Mouse (Mus musculus) kidney, postnatal 0 days (tissue): Measurements from ENCODE around the gene Pmepa1. TPM values are rescaled to one million over a fixed set of nuclear protein-coding genes. Genes with fewer than 3 reads are reported as not detected.

ENCODE experiments used
- ATAC-seq: fragments of 200-750 bp; cut with Nextera tagmentation; replicated peaks from 2 replicates; pipeline ENCODE4 v1.8.0; 2017; ENCODE audit warnings: low read depth, moderate number of reproducible peaks, moderate TSS enrichment, moderate library complexity; ENCODE audit not compliant: low FRiP score
- DNase-seq: peaks from one replicate; pipeline ENCODE4 v3.0.0-alpha.2; 2016; ENCODE audit warnings: low spot score
- H3K27ac ChIP-seq: fragments of 300-500 bp; sonication (generic); 2 replicates; pipeline ENCODE4 v1.5.1; 2014; ENCODE audit warnings: mild to moderate bottlenecking
- H3K27me3 ChIP-seq: fragments of 300-500 bp; sonication (generic); 2 replicates; pipeline ENCODE4 v1.6.1; 2014; ENCODE audit warnings: low read length, mixed read lengths; ENCODE audit not compliant: insufficient read depth
- H3K36me3 ChIP-seq: fragments of 300-500 bp; sonication (generic); 2 replicates; pipeline ENCODE4 v1.6.1; 2014; ENCODE audit warnings: low read length, mixed read lengths; ENCODE audit not compliant: insufficient read depth
- H3K4me1 ChIP-seq: fragments of 300-500 bp; sonication (generic); replicated peaks from 2 replicates; pipeline ENCODE4 v1.6.1; 2014; ENCODE audit warnings: antibody characterized with exemption, low read length, mixed read lengths; ENCODE audit not compliant: insufficient read depth
- H3K4me2 ChIP-seq: fragments of 300-500 bp; sonication (generic); 2 replicates; pipeline ENCODE4 v1.6.1; 2014; ENCODE audit warnings: mild to moderate bottlenecking, low read length, moderate library complexity, mixed read lengths
- H3K4me3 ChIP-seq: fragments of 300-500 bp; sonication (generic); replicated peaks from 2 replicates; pipeline ENCODE4 v1.5.1; 2014; ENCODE audit warnings: low read depth, low read length
- H3K9ac ChIP-seq: fragments of 300-500 bp; sonication (generic); 2 replicates; pipeline ENCODE4 v1.6.1; 2014; ENCODE audit warnings: low read depth, low read length
- H3K9me3 ChIP-seq: fragments of 300-500 bp; sonication (generic); replicated peaks from 2 replicates; pipeline ENCODE4 v1.6.1; 2016; ENCODE audit warnings: low read length, inconsistent platforms, mixed read lengths
- CTCF ChIP-seq: IDR thresholded peaks from 2 replicates; pipeline ENCODE4 v1.5.1; 2016; ENCODE audit warnings: antibody characterized with exemption, low read depth, mild to moderate bottlenecking, moderate library complexity
- WGBS: fragments of 180-500 bp; shearing (Covaris S2); extraction: QIAGEN DNeasy Blood & Tissue Kit; methylation state at CpG from one replicate; pipeline ENCODE4 v1.1.7; 2014; 5-methylcytosine and 5-hydroxymethylcytosine counted together
- polyA plus RNA-seq: library from polyadenylated mRNA; unstranded; fragments of >200 nt; fragmentation: Nextera tagmentation; extraction: Ambion mirVana; gene quantifications from 2 replicates; pipeline ENCODE4 v1.2.1, GENCODE M21; 2015

Gene Pmepa1
- polyA plus RNA-seq, 1 experiment from 2014 or later: 5.8 TPM

DNA sequence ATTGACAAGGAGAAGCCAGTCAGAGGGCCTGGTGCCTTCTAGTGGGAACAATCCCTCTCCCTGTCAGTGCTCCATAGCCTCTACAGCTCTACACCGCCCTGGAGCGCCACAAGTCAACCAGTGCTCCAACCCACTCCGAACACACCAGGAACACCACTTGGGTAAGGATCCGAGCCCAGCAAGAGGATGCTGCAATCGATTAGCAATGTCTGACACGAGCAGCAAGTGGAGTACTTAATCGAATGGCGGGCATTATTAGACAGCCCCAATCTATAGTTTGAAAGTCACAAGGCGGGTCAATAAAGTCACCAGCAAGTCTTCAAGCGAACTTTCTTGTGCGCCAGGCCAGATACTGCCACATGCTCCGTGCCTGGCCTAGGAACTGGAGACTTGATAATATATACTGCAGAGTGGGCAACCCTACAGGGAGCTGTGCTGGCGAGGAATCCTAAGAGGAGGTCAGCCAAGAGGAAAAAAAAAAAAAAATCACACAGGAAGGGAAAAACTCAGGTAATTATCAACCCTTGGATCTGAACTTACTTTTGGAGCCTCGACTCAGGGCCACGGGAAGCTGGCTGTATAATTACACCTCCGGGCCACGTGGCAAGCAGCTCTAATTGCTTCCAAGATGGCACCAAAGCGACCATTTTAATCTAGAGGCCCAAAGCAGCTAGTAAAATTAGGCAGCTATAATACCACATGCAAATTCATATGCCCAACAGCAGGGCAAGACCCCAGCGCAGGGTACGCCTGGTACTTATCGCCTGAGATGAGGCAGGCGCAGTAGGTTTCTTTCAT lies 10.7 kb downstream of the Pmepa1 start:
- 80% methylated on average over 22 of the region's 22 CpGs for whole genome bisulfite sequencing
- ATAC-seq: no peak
- H3K27ac ChIP-seq: no peak overlapping the region

DNA sequence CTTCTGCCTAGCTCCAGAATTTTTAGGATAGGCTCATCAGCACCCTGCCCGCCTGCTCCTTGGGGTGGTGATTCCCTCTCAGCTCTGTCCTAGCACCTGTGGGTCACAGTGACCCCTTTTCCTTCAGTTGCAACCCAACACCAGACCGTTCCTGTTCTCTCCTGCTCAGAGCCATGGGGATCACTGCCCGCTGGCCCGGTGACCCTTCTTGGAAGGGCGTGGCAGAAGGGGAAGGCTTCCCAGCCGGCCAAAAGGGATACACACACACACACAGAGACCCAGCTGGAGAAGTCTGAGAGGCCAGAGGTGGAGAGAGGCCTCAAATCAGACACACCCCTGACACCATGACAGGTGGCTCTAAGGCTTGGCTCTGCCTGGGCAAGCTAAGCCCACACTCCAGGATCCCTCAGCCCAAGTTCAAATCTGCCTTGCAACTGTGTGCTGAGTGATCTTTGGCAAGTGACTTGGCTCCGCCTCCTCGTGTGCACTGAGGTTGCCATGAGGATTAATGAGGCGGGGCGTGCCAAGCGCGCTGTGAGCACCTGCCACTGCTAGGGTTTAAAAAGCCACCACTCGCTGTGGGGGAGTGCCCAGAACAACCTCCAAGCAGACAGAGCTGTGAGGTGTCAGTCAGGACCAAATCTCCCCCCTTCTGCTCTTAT lies 11.7 kb downstream of the Pmepa1 start:
- peak; percentile 77 for DNase-seq
- H3K9ac ChIP-seq: no peak overlapping the region
- no peak overlapping the region for H3K4me2 ChIP-seq
- ATAC-seq: peak; percentile 53
- H3K27me3 ChIP-seq: no peaks in the 10 kb centered on the region
- no peak for TF ChIP-seq CTCF
- peaks cover 48% of the 10 kb centered on the region for H3K4me1 ChIP-seq
- 24% methylated on average over 13 of the region's 13 CpGs for WGBS
- H3K4me3 ChIP-seq: no peak overlapping the region
- H3K36me3 ChIP-seq: no peaks in the 10 kb centered on the region
- H3K9me3 ChIP-seq: no peaks in the 10 kb centered on the region
- H3K27ac ChIP-seq: peak overlapping the region; percentile 77; the same call in 1 of the 2 replicates

More for the DNA sequence above, 10.7 kb downstream of the Pmepa1 start:
- DNase-seq: no peak
- H3K36me3 ChIP-seq: no peaks in the 10 kb centered on the region
- H3K9me3 ChIP-seq: no peaks in the 10 kb centered on the region
- peaks cover 51% of the 10 kb centered on the region for H3K4me1 ChIP-seq
- H3K27me3 ChIP-seq: no peaks in the 10 kb centered on the region
- TF ChIP-seq CTCF: no peak
- H3K4me2 ChIP-seq: no peak overlapping the region
- no peak overlapping the region for H3K4me3 ChIP-seq
- no peak overlapping the region for H3K9ac ChIP-seq

DNA sequence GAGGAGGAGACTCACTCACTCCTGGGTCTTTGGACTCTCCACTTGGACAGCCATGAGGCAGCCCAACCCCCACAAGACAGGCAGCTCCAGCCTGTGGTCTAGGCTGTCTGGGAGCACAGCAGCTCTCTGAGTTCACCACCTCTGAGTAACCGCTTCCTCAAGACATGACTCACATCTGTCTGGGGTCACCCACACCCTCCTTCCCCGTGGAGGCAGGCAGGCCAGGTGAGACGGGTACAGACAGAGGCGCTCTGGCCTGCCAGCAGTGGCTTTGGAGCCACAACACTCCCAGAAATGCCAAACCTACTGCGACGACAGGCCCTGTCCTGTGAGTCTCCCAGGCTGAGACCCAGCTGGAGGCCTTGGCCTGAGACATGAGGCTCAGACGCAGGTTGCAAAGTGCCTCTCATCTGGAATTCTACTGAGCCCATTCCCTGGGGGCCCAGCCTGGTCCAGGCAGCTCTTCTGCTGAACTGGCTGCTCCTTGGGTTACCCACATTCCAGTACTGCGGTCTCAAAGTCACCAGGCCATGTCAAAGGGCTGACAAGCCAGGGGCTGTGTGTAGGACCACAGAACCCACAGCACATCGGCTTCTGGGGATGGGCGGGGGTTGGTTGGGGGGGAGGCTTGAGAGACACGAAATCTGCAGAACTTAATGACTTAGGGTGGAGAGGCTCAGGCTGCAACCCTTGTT lies 12.6 kb downstream of the Pmepa1 start:
- H3K27ac ChIP-seq: peak overlapping the region; percentile 77
- no peak for DNase-seq
- 37% methylated on average over 11 of the region's 11 CpGs for WGBS

DNA sequence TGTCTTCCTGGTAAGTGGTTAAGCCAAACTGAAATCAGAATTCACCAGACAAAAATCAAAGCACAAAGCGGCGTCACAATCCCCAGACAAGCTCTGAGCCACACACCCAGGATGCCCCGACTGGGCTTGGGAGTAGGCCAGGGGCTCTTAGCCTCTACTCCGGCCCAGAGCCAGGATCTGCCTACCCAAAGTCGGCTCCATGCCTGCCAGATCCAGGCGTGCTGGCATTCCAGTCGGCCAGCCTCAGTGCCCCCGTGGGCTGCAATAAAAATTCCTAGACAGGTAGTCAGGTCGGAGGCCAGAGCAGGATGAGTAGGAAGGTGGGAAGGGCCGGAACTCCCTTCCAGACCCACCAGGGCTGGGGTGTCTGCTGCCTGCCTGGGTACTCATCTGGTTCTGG lies 14.8 kb downstream of the Pmepa1 start:
- Histone ChIP-seq H3K4me2 (no peak overlapping the region), H3K9me3 (no peaks in the 10 kb centered on the region), H3K4me3 (no peak overlapping the region), H3K4me1 (peaks cover 40% of the 10 kb centered on the region), H3K36me3 (no peaks in the 10 kb centered on the region), H3K27me3 (no peaks in the 10 kb centered on the region), H3K9ac (no peak overlapping the region), H3K27ac (0 out of 2 replicates have a peak overlapping the region, but pooled peaks have one; percentile 10)
- no peak for DNase-seq
- ATAC-seq: no peak
- no peak for TF ChIP-seq CTCF
- 56% methylated on average over 10 of the region's 10 CpGs for WGBS

More for the DNA sequence above, 12.6 kb downstream of the Pmepa1 start:
- ATAC-seq: peak; percentile 74
- TF ChIP-seq CTCF: no peak
- H3K9ac ChIP-seq: no peak overlapping the region
- no peak overlapping the region for H3K4me2 ChIP-seq
- H3K9me3 ChIP-seq: no peaks in the 10 kb centered on the region
- H3K27me3 ChIP-seq: no peaks in the 10 kb centered on the region
- H3K4me3 ChIP-seq: no peak overlapping the region
- H3K4me1 ChIP-seq: peaks cover 48% of the 10 kb centered on the region
- no peaks in the 10 kb centered on the region for H3K36me3 ChIP-seq

DNA sequence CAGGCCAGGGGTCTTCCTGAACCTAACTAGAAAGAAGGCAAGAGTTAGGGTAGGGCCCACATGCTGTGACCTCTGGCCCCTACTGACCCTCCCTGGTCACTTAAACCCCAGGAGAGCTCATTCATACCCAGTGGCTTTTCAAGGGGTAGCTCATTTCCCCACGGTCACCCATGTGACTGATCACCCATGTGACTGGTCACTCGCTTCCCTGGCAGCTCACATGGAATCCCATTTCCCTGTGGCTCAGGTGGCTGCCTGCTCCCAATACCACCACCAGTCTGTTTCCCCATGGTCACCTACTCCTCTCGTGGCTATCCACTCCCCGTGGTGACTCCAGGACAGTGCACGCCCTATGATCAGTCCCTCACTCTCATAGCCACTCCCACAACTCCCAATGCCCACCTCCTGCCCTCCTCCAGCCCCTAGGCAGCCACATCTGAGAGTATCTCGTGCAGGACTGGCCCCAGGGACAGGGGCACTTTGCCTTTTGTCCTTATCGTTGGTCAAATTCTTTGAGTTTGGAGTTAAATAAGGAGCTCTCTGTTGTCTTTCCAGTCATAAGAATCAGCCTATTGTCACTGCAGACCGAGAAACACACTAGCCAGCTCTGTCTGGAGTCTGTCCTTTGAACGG lies 17.8 kb downstream of the Pmepa1 start:
- ATAC-seq: peak; percentile 14; the same call in 1 of the 2 replicates
- no peaks in the 10 kb centered on the region for H3K9me3 ChIP-seq
- no peak overlapping the region for H3K4me2 ChIP-seq
- DNase-seq: no peak
- no peak overlapping the region for H3K9ac ChIP-seq
- H3K4me3 ChIP-seq: no peak overlapping the region
- H3K36me3 ChIP-seq: no peaks in the 10 kb centered on the region
- no peaks in the 10 kb centered on the region for H3K27me3 ChIP-seq
- no peak overlapping the region for H3K27ac ChIP-seq
- WGBS: 52% methylated on average over 9 of the region's 9 CpGs
- TF ChIP-seq CTCF: no peak
- H3K4me1 ChIP-seq: peaks cover 28% of the 10 kb centered on the region

DNA sequence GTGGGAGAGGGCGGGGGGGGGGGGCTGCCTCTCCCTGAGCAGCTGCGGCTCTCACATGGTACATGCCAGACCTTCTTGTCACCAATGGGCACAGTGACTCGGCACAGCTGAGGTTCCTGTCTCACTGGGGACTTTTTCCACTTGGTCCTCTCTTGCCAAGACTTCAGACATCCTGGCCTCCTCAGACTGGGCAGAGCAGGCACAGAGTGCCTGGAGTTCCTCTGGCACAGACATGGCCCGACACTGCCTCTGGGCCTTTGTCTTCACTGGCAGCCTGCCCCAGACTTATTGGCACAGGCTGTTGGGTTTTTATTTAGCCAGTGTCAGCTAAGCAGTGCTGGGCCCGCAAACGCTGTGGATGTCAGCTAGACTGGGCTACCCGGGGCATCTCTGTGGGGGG lies 18.7 kb downstream of the Pmepa1 start:
- H3K27me3 ChIP-seq: no peaks in the 10 kb centered on the region
- WGBS: 64% methylated on average over 6 of the region's 7 CpGs
- no peaks in the 10 kb centered on the region for H3K9me3 ChIP-seq
- no peaks in the 10 kb centered on the region for H3K36me3 ChIP-seq
- H3K4me2 ChIP-seq: no peak overlapping the region
- no peak for TF ChIP-seq CTCF
- H3K4me3 ChIP-seq: no peak overlapping the region
- H3K27ac ChIP-seq: no peak overlapping the region; the same call in 1 of the 2 replicates
- DNase-seq (no peak), ATAC-seq (no peak)
- H3K4me1 ChIP-seq: peaks cover 35% of the 10 kb centered on the region
- no peak overlapping the region for H3K9ac ChIP-seq
